Mouse (Mus musculus) inflammation-experienced regulatory T-cells, adult 16 weeks (primary cell): ENCODE measurements around the gene Kdm8. TPM values are rescaled to one million over a fixed set of nuclear protein-coding genes. Genes with fewer than 3 reads are reported as not detected.

ENCODE experiments used
- polyA plus RNA-seq: library from polyadenylated mRNA; unstranded; fragments of 100-300 nt; shearing (Covaris generic); gene quantifications from one replicate; pipeline ENCODE4 v1.2.1, GENCODE M21; 2017

The Kdm8 gene
- polyA plus RNA-seq: 8.4 TPM

DNA sequence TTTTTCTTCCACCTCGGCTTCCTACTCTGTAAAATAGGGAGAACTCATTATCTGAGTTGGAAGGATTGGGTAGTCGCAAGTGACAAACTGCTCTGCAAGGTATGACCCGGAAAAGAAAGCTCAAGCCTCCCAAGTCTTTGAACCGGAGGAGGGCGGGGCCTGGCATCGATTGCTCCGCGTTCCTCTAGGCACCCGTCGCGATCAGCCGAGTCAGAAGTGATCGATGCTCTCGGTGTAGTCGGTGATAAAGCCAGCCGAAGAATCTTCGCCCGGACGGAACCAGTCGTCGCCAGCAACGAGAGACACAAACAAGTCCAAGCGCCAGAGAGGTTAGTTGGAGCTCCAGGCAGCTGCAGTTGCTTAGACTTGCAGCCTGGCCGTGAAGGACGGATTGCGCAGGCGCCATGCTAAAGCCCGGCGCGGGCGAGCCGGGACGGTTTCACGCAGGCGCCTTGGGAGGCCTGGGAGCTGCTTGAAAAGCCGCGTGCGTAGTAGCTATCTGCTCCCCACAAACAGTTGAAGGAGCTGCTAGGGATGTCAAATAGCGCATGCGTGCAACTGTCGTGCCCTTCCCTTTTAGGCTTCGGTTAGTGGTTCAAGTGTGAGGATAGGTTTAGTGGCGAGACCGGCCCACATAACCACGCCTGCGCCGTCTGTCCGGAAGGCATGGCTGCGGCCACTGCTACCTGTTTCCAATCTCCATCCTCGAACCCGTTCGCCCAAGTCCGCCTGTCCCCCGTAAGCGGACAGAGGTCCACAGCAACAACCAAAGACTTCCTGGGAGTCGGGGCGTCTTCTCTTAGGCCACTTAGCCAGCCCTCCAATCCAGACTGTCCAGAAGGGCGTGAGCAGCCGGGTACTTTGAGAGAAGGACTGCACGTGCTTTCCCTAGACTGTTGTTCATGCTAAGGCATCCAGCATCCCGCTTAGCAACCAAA lies at the start of gene Kdm8:
Gene Kdm8 (plus strand): TSS at position 213 of the 938 bp plus-strand sequence.

DNA sequence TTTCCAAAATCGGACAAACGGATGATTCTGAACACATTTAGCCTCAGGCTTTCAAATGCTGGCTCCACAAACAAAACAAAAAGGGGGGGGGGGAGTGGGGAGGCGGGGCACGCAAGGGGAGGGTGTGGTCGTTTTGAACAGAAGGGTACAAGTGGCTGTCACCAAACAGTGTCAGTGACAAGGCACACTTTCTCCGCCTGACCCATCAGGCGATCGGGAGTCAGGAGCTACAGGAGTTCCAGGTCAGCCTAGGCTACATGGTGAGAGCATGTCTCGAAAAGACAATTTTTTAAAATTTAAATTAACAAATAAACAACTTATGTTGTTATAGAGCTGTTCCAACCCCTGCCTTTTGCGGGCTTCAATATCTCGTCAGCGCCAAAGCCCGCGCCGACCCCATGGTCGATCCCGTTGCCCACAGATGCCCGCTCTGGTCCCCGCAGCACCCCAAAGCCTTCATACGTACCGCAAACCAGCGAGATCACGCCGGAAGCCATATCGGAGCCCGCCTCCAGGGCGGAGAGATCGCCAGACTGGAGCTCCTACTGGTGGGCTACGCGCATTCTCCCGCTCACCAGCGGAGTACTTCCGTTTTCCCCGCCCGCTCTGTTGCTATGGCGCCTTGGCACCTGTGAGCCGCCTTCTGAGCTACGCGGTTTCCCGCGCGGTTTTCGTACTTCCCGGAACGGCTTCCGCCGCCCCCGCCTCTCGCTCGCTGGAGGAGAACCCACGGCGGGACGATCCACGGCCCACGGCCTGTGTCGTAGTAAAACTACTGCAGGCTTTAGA lies 46.7 kb downstream of the Kdm8 start, which contains the start of gene Nsmce1:
Gene Nsmce1 (minus strand): TSS at position 650 of the 789 bp plus-strand sequence.

Other genes starting within 250 kb of the Kdm8 start
- gene Nsmce1, start 46.9 kb downstream of the Kdm8 start, polyA plus RNA-seq: 128 TPM
- gene Il4ra, start 107.4 kb downstream of the Kdm8 start, polyA plus RNA-seq: 242 TPM
- gene Il21r, start 158.8 kb downstream of the Kdm8 start, polyA plus RNA-seq: 413 TPM